Mouse (Mus musculus): Measurements from ENCODE around the gene Inpp4b. TPM values are rescaled to one million over a fixed set of nuclear protein-coding genes. Genes with fewer than 3 reads are reported as not detected.

Inpp4b gene
- polyA plus RNA-seq, 1 experiment from 2014 or later, result 12.9 TPM

GRCm38 (mm10) chr8:81861311-81861710 lies 519.0 kb downstream of the Inpp4b start:
- 93% methylated on average over 8 of the region's 8 CpGs for WGBS
- H3K4me1 ChIP-seq, result 0 out of 2 replicates have a peak, but pooled peaks cover 2% of the 10 kb centered on the region
- H3K9ac ChIP-seq, result no peak overlapping the region
- no peak overlapping the region for H3K27ac ChIP-seq
- H3K4me2 ChIP-seq, result no peak overlapping the region
- no peaks in the 10 kb centered on the region for H3K9me3 ChIP-seq
- no peaks in the 10 kb centered on the region for H3K36me3 ChIP-seq
- no peaks in the 10 kb centered on the region for H3K27me3 ChIP-seq
- ATAC-seq (ENCODE audit: insufficient number of reproducible peaks, low FRiP score, low TSS enrichment, low read depth), result no peak
- no peak overlapping the region for H3K4me3 ChIP-seq

- no peaks in the 10 kb centered on the region for H3K36me3 ChIP-seq
- no peaks in the 10 kb centered on the region for H3K27me3 ChIP-seq
- H3K4me3 ChIP-seq, result no peak overlapping the region
- no peak overlapping the region for H3K4me2 ChIP-seq
- H3K4me1 ChIP-seq, result no peaks in the 10 kb centered on the region
- no peak for ATAC-seq (ENCODE audit: insufficient number of reproducible peaks, low FRiP score, low TSS enrichment, low read depth)
- H3K9ac ChIP-seq, result no peak overlapping the region
- no peaks in the 10 kb centered on the region for H3K9me3 ChIP-seq
- H3K27ac ChIP-seq, result no peak overlapping the region
Measured at GRCm38 (mm10) chr8:81862738-81863137, 520.4 kb downstream of the Inpp4b start.

GRCm38 (mm10) chr8:81864318-81864717 lies 522.0 kb downstream of the Inpp4b start:
- 63% methylated on average over 2 of the region's 2 CpGs for WGBS
- no peaks in the 10 kb centered on the region for H3K27me3 ChIP-seq
- H3K9ac ChIP-seq, result no peak overlapping the region
- no peak overlapping the region for H3K4me3 ChIP-seq
- H3K9me3 ChIP-seq, result no peaks in the 10 kb centered on the region
- no peaks in the 10 kb centered on the region for H3K36me3 ChIP-seq
- H3K4me2 ChIP-seq, result no peak overlapping the region
- H3K4me1 ChIP-seq, result no peaks in the 10 kb centered on the region
- H3K27ac ChIP-seq, result no peak overlapping the region
- ATAC-seq (ENCODE audit: insufficient number of reproducible peaks, low FRiP score, low TSS enrichment, low read depth), result no peak

GRCm38 (mm10) chr8:81865664-81866063 lies 523.3 kb downstream of the Inpp4b start:
- Histone ChIP-seq H3K4me1 (no peaks in the 10 kb centered on the region), H3K27ac (no peak overlapping the region), H3K9me3 (no peaks in the 10 kb centered on the region), H3K27me3 (no peaks in the 10 kb centered on the region), H3K9ac (no peak overlapping the region), H3K4me3 (no peak overlapping the region), H3K4me2 (no peak overlapping the region), H3K36me3 (no peaks in the 10 kb centered on the region)
- no peak for ATAC-seq (ENCODE audit: insufficient number of reproducible peaks, low FRiP score, low TSS enrichment, low read depth)
- 58% methylated on average over 3 of the region's 3 CpGs for WGBS

- H3K4me1 ChIP-seq, result no peaks in the 10 kb centered on the region
Measured at GRCm38 (mm10) chr8:81867020-81867419, 524.7 kb downstream of the Inpp4b start.

GRCm38 (mm10) chr8:81870466-81870865 lies 528.1 kb downstream of the Inpp4b start:
- Histone ChIP-seq H3K9me3 (no peaks in the 10 kb centered on the region), H3K4me2 (no peak overlapping the region), H3K27me3 (no peaks in the 10 kb centered on the region), H3K9ac (no peak overlapping the region), H3K4me1 (no peaks in the 10 kb centered on the region), H3K27ac (no peak overlapping the region), H3K4me3 (no peak overlapping the region), H3K36me3 (no peaks in the 10 kb centered on the region)
- WGBS, result 90% methylated on average over 2 of the region's 2 CpGs
- no peak for ATAC-seq (ENCODE audit: insufficient number of reproducible peaks, low FRiP score, low TSS enrichment, low read depth)

More at GRCm38 (mm10) chr8:81867020-81867419, 524.7 kb downstream of the Inpp4b start:
- no peak for ATAC-seq (ENCODE audit: insufficient number of reproducible peaks, low FRiP score, low TSS enrichment, low read depth)
- no peaks in the 10 kb centered on the region for H3K9me3 ChIP-seq
- H3K9ac ChIP-seq, result no peak overlapping the region
- no peaks in the 10 kb centered on the region for H3K27me3 ChIP-seq
- no peak overlapping the region for H3K27ac ChIP-seq
- H3K4me3 ChIP-seq, result no peak overlapping the region
- no peaks in the 10 kb centered on the region for H3K36me3 ChIP-seq
- WGBS, result 27% methylated on average over 3 of the region's 3 CpGs
- H3K4me2 ChIP-seq, result no peak overlapping the region

GRCm38 (mm10) chr8:81880071-81880470 lies 537.7 kb downstream of the Inpp4b start:
- WGBS, result 73% methylated on average over 3 of the region's 3 CpGs

GRCm38 (mm10) chr8:81884195-81884594 lies 541.8 kb downstream of the Inpp4b start:
- no peak for ATAC-seq (ENCODE audit: insufficient number of reproducible peaks, low FRiP score, low TSS enrichment, low read depth)
- Histone ChIP-seq H3K9me3 (no peaks in the 10 kb centered on the region), H3K4me1 (no peaks in the 10 kb centered on the region), H3K9ac (no peak overlapping the region), H3K27ac (no peak overlapping the region), H3K36me3 (no peaks in the 10 kb centered on the region), H3K4me2 (no peak overlapping the region), H3K4me3 (no peak overlapping the region), H3K27me3 (no peaks in the 10 kb centered on the region)
- WGBS, result 86% methylated on average over 5 of the region's 5 CpGs

More at GRCm38 (mm10) chr8:81880071-81880470, 537.7 kb downstream of the Inpp4b start:
- no peak overlapping the region for H3K9ac ChIP-seq
- H3K4me2 ChIP-seq, result no peak overlapping the region
- no peak overlapping the region for H3K27ac ChIP-seq
- no peak for ATAC-seq (ENCODE audit: insufficient number of reproducible peaks, low FRiP score, low TSS enrichment, low read depth)
- H3K27me3 ChIP-seq, result no peaks in the 10 kb centered on the region
- no peaks in the 10 kb centered on the region for H3K9me3 ChIP-seq
- H3K36me3 ChIP-seq, result no peaks in the 10 kb centered on the region
- no peak overlapping the region for H3K4me3 ChIP-seq
- no peaks in the 10 kb centered on the region for H3K4me1 ChIP-seq

GRCm38 (mm10) chr8:81888843-81889242 lies 546.5 kb downstream of the Inpp4b start:
- H3K27ac ChIP-seq, result no peak overlapping the region
- H3K4me2 ChIP-seq, result no peak overlapping the region
- H3K9me3 ChIP-seq, result no peaks in the 10 kb centered on the region
- H3K4me1 ChIP-seq, result no peaks in the 10 kb centered on the region
- H3K27me3 ChIP-seq, result no peaks in the 10 kb centered on the region
- no peak overlapping the region for H3K4me3 ChIP-seq
- no peaks in the 10 kb centered on the region for H3K36me3 ChIP-seq
- ATAC-seq (ENCODE audit: insufficient number of reproducible peaks, low FRiP score, low TSS enrichment, low read depth), result no peak
- H3K9ac ChIP-seq, result no peak overlapping the region

GRCm38 (mm10) chr8:81893292-81893691 lies 550.9 kb downstream of the Inpp4b start:
- Histone ChIP-seq H3K4me2 (no peak overlapping the region), H3K27ac (no peak overlapping the region), H3K36me3 (no peaks in the 10 kb centered on the region), H3K9ac (no peak overlapping the region), H3K27me3 (no peaks in the 10 kb centered on the region), H3K4me1 (no peaks in the 10 kb centered on the region), H3K4me3 (no peak overlapping the region), H3K9me3 (no peaks in the 10 kb centered on the region)
- ATAC-seq (ENCODE audit: insufficient number of reproducible peaks, low FRiP score, low TSS enrichment, low read depth), result no peak
- 90% methylated on average over 1 of the region's 1 CpGs for WGBS

- Histone ChIP-seq H3K36me3 (no peaks in the 10 kb centered on the region), H3K27me3 (no peaks in the 10 kb centered on the region), H3K4me2 (no peak overlapping the region), H3K27ac (no peak overlapping the region), H3K9ac (no peak overlapping the region), H3K4me3 (no peak overlapping the region), H3K4me1 (no peaks in the 10 kb centered on the region), H3K9me3 (no peaks in the 10 kb centered on the region)
- 88% methylated on average over 5 of the region's 5 CpGs for WGBS
- no peak for ATAC-seq (ENCODE audit: insufficient number of reproducible peaks, low FRiP score, low TSS enrichment, low read depth)
Measured at GRCm38 (mm10) chr8:81946812-81947211, 604.5 kb downstream of the Inpp4b start.

- Histone ChIP-seq H3K36me3 (no peaks in the 10 kb centered on the region), H3K9me3 (no peaks in the 10 kb centered on the region), H3K9ac (no peak overlapping the region), H3K4me3 (no peak overlapping the region), H3K27me3 (no peaks in the 10 kb centered on the region), H3K27ac (no peak overlapping the region), H3K4me1 (no peaks in the 10 kb centered on the region), H3K4me2 (no peak overlapping the region)
- WGBS, result 74% methylated on average over 2 of the region's 2 CpGs
- no peak for ATAC-seq (ENCODE audit: insufficient number of reproducible peaks, low FRiP score, low TSS enrichment, low read depth)
Measured at GRCm38 (mm10) chr8:81953101-81953500, 610.7 kb downstream of the Inpp4b start.

- Histone ChIP-seq H3K4me2 (no peak overlapping the region), H3K27me3 (no peaks in the 10 kb centered on the region), H3K36me3 (no peaks in the 10 kb centered on the region), H3K9me3 (no peaks in the 10 kb centered on the region), H3K9ac (no peak overlapping the region), H3K4me1 (0 out of 2 replicates have a peak, but pooled peaks cover 2% of the 10 kb centered on the region), H3K27ac (no peak overlapping the region), H3K4me3 (no peak overlapping the region)
- 18% methylated on average over 8 of the region's 8 CpGs for WGBS
- ATAC-seq (ENCODE audit: insufficient number of reproducible peaks, low FRiP score, low TSS enrichment, low read depth), result no peak
Measured at GRCm38 (mm10) chr8:81985128-81985665, 642.8 kb downstream of the Inpp4b start.

All from limb, embryonic 15.5 days (tissue).